Mouse (Mus musculus): ENCODE measurements around the gene Cckbr.
"Not testable (repeated sequence)": the region's sequence is repeated elsewhere in the genome, so short reads cannot be mapped to it uniquely, and the experiment has no call there.

The Cckbr gene

DNA sequence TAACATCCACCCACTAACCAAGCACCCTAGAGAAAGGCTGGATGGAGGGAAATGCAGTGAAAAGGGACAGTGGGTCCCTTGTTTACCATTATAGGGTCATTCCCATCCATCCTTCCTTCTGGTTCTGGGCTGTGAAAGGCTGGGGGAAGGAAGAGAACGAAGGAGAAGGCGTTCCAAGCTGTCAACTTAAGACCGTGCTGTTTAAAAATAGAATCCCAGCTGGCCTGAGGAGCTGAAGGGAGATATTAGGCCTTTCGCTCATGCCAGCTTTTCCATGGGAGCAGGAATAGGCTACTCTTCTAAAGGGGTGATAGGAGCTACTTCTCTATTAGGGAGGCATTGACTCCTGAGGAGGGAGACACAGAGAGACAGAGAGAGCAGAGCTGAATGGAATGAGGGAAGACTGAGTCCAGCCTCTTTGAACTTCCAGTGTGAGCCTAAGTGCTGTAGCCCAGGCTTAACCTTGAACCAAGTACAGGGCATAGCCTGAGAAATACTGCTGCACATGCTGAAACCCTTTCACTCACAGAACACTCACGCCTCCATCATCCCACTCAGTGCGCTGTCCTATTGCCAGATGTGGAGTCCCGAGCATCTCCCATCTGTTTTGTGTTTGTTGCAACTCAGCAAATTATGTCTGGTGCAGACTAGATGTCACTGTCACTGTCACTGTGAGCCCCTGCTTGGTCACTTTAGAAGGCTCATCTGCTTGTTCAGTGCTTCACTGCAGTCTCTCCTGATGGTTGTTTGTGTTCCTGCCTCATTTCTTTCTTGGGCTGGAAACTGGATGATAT lies 12.6 kb downstream of the Cckbr start:
- DNase-seq (ENCODE audit: inconsistent ontology term): no peak

- DNase-seq (ENCODE audit: inconsistent ontology term): no peak
Observed at GRCm38 (mm10) chr7:105441426-105441825, 15.9 kb downstream of the Cckbr start.

GRCm38 (mm10) chr7:105445076-105445475 lies 19.5 kb downstream of the Cckbr start:
- no peak for DNase-seq (ENCODE audit: inconsistent ontology term)

DNA sequence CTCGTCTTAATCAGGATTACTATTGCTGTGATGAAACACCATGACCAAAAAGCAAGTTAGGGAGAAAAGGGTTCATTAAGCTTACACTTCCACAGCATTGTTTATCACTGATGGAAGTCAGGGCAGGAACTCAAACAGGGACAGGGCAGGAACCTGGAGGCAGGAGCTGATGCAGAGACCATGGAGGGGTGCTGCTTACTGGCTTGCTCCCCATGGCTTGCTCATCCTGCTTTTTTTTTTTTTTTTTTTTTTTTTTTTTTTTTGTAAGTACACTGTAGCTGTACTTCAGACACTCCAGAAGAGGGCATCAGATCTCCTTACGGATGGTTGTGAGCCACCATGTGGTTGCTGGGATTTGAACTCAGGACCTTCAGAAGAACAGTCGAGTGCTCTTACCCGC lies 27.8 kb downstream of the Cckbr start:
- not testable (repeated sequence) for DNase-seq (ENCODE audit: inconsistent ontology term)

GRCm38 (mm10) chr7:105458546-105458945 lies 33.0 kb downstream of the Cckbr start:
- DNase-seq (ENCODE audit: inconsistent ontology term): peak; percentile 25

GRCm38 (mm10) chr7:105465505-105465904 lies 40.0 kb downstream of the Cckbr start:
- DNase-seq (ENCODE audit: inconsistent ontology term): peak; percentile 29

- no peak for DNase-seq (ENCODE audit: inconsistent ontology term)
Observed at GRCm38 (mm10) chr7:105472607-105473006, 47.1 kb downstream of the Cckbr start.

- no peak for DNase-seq (ENCODE audit: inconsistent ontology term)
Observed at GRCm38 (mm10) chr7:105474771-105475315, 49.3 kb downstream of the Cckbr start.

GRCm38 (mm10) chr7:105475396-105475949 lies 49.9 kb downstream of the Cckbr start:
- DNase-seq (ENCODE audit: inconsistent ontology term): no peak

- no peak for DNase-seq (ENCODE audit: inconsistent ontology term)
Observed at GRCm38 (mm10) chr7:105476683-105477432, 51.3 kb downstream of the Cckbr start.

DNA sequence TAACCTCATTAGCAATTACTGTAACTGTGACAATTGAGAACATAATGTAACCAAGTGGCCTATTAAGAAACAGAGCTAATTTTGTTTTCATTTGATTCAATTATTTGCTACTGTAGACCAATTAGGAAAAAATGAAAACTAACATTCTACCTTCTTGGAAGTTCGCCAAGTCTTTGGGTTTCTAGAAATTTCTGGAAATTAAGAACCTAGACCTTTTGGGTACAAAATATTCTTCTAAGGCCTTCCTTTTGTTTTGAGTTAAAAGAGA lies 51.8 kb downstream of the Cckbr start:
- peak; percentile 88 for DNase-seq (ENCODE audit: inconsistent ontology term)

GRCm38 (mm10) chr7:105477841-105478240 lies 52.3 kb downstream of the Cckbr start:
- peak; percentile 72 for DNase-seq (ENCODE audit: inconsistent ontology term)

- no peak for DNase-seq (ENCODE audit: inconsistent ontology term)
Observed at GRCm38 (mm10) chr7:105478344-105478743, 52.8 kb downstream of the Cckbr start.

- no peak for DNase-seq (ENCODE audit: inconsistent ontology term)
Observed at GRCm38 (mm10) chr7:105479232-105479631, 53.7 kb downstream of the Cckbr start.

DNA sequence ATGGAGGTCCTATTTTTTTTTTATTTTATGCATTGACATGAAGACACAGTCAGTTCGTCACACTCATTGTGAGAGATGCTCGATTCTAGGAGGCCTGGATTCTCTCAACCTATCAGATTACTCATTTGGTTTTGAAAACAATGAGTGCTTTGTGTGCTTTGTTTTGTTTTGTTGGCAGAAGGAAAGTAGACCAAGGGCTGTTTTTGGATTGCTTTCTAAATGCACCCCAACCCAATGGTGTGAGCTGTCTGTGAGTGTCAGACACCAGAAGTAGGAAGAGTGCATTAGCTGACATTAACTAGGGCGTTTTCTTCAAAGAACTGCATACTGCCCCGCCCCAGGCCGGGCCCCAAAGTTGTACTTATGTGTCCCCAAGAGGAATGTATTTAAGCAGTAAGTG lies 54.5 kb downstream of the Cckbr start:
- DNase-seq (ENCODE audit: inconsistent ontology term): peak; percentile 82

- DNase-seq (ENCODE audit: inconsistent ontology term): peak; percentile 82
Observed at GRCm38 (mm10) chr7:105480561-105481504, 55.3 kb downstream of the Cckbr start.

- DNase-seq (ENCODE audit: inconsistent ontology term): peak; percentile 95
Observed at GRCm38 (mm10) chr7:105481505-105482411, 56.2 kb downstream of the Cckbr start, which contains the start of gene Cavin3. Cavin3 (minus strand) TSS chr7:105482300.

GRCm38 (mm10) chr7:105482426-105482825 lies 56.9 kb downstream of the Cckbr start:
- no peak for DNase-seq (ENCODE audit: inconsistent ontology term)

DNA sequence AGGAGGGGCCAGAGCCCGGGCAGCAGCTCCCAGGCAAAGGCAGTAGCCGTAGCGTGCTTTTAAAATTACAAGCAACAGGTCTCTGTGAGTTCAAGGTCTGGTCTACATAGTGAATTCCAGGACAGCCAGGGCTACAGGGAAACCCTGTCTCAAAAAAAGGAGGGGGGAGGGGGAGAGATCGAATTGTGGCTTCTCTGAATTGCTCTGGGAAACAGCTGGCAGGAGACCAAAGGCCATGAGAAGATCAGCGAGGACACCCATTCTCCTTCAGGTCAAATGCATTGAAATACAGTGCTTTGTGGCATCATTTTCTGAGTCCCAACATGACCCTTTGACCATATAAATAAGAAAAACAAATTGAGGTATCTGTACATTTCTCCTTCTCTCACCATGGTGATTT lies 59.5 kb downstream of the Cckbr start:
- no peak for DNase-seq (ENCODE audit: inconsistent ontology term)

- no peak for DNase-seq (ENCODE audit: inconsistent ontology term)
Observed at GRCm38 (mm10) chr7:105487104-105487876, 61.8 kb downstream of the Cckbr start.
